Mouse (Mus musculus): Measurements from ENCODE around the gene 4930579F01Rik.

4930579F01Rik gene

GRCm38 (mm10) chr3:138193683-138194302 lies at the start of gene 4930579F01Rik:
TSS of gene 4930579F01Rik (minus strand) at chr3:138193825.
- DNase-seq, result no peak

- DNase-seq, result no peak
Observed at GRCm38 (mm10) chr3:138242933-138243332, 49.3 kb upstream of the 4930579F01Rik start.

- DNase-seq, result no peak
Observed at GRCm38 (mm10) chr3:138242021-138242726, 48.5 kb upstream of the 4930579F01Rik start.

GRCm38 (mm10) chr3:138241371-138241770 lies 47.7 kb upstream of the 4930579F01Rik start:
- DNase-seq, result no peak

GRCm38 (mm10) chr3:138240942-138241341 lies 47.3 kb upstream of the 4930579F01Rik start:
- no peak for DNase-seq

- DNase-seq, result no peak
Observed at GRCm38 (mm10) chr3:138240411-138240810, 46.8 kb upstream of the 4930579F01Rik start.

GRCm38 (mm10) chr3:138239461-138239860 lies 45.8 kb upstream of the 4930579F01Rik start:
- DNase-seq, result no peak

GRCm38 (mm10) chr3:138238046-138238445 lies 44.4 kb upstream of the 4930579F01Rik start:
- no peak for DNase-seq

- DNase-seq, result peak; percentile 24
Observed at GRCm38 (mm10) chr3:138236546-138237163, 43.0 kb upstream of the 4930579F01Rik start.

GRCm38 (mm10) chr3:138231531-138231930 lies 37.9 kb upstream of the 4930579F01Rik start:
- no peak for DNase-seq

GRCm38 (mm10) chr3:138230266-138230665 lies 36.6 kb upstream of the 4930579F01Rik start:
- no peak for DNase-seq

- no peak for DNase-seq
Observed at GRCm38 (mm10) chr3:138229448-138229847, 35.8 kb upstream of the 4930579F01Rik start.

- DNase-seq, result no peak
Observed at GRCm38 (mm10) chr3:138227782-138228181, 34.2 kb upstream of the 4930579F01Rik start.

- DNase-seq, result no peak
Observed at GRCm38 (mm10) chr3:138227082-138227481, 33.5 kb upstream of the 4930579F01Rik start.

GRCm38 (mm10) chr3:138226476-138226875 lies 32.9 kb upstream of the 4930579F01Rik start:
- DNase-seq, result no peak

GRCm38 (mm10) chr3:138225853-138226252 lies 32.2 kb upstream of the 4930579F01Rik start:
- peak; percentile 62 for DNase-seq

GRCm38 (mm10) chr3:138225331-138225730 lies 31.7 kb upstream of the 4930579F01Rik start:
- no peak for DNase-seq

GRCm38 (mm10) chr3:138224363-138224954 lies 30.8 kb upstream of the 4930579F01Rik start:
- no peak for DNase-seq

GRCm38 (mm10) chr3:138222952-138223351 lies 29.3 kb upstream of the 4930579F01Rik start:
- DNase-seq, result peak; percentile 94

GRCm38 (mm10) chr3:138222511-138222910 lies 28.9 kb upstream of the 4930579F01Rik start:
- no peak for DNase-seq

GRCm38 (mm10) chr3:138221116-138221515 lies 27.5 kb upstream of the 4930579F01Rik start:
- DNase-seq, result no peak

GRCm38 (mm10) chr3:138217631-138218264 lies 24.1 kb upstream of the 4930579F01Rik start, which contains the start of gene Adh7:
TSS of gene Adh7 (plus strand) at chr3:138217760.
- no peak for DNase-seq

GRCm38 (mm10) chr3:138216091-138216490 lies 22.5 kb upstream of the 4930579F01Rik start:
- DNase-seq, result peak; percentile 39

Data from lung, postnatal 36 days (tissue).